Mouse (Mus musculus) kidney, adult 10 weeks (tissue): ENCODE results near the gene Efhc1. TPM values are rescaled to one million over a fixed set of nuclear protein-coding genes. Genes with fewer than 3 reads are reported as not detected.

ENCODE experiments used
- polyA plus RNA-seq: library from polyadenylated mRNA; stranded (reverse); fragments of 350-450 nt; fragmentation: Illumina TruSeq; extraction: RNeasy Lipid Tissue Mini Kit (QIAGEN cat#74804); gene quantifications from one replicate; pipeline ENCODE4 v1.2.3, GENCODE M21; 2014; ENCODE audit warnings: low read depth, low replicate concordance

The Efhc1 gene
- 0.85 TPM for polyA plus RNA-seq

GRCm38 (mm10) chr1:20951300-20951763 is at the start of gene Efhc1:
TSS of gene Efhc1 (plus strand) at chr1:20951626.

Other genes starting within 250 kb of the Efhc1 start
- not detected for gene Il17a, start 220.7 kb upstream of the Efhc1 start, polyA plus RNA-seq
- gene Il17f, start 161.0 kb upstream of the Efhc1 start, polyA plus RNA-seq = 3.7 TPM
- 0.57 TPM for gene Mcm3, start 131.3 kb upstream of the Efhc1 start, polyA plus RNA-seq
- gene Paqr8, start 61.0 kb upstream of the Efhc1 start, polyA plus RNA-seq = 1.4 TPM
- gene Tram2, start 127.6 kb downstream of the Efhc1 start, polyA plus RNA-seq = 1.8 TPM